Mouse (Mus musculus): ENCODE results near the gene Ccdc78.

Gene Ccdc78

GRCm38 (mm10) chr17:25817662-25818061, 31.3 kb downstream of the Ccdc78 start:
- DNase-seq: no peak

- DNase-seq: no peak
Measured at GRCm38 (mm10) chr17:25818851-25819780, 32.7 kb downstream of the Ccdc78 start.

GRCm38 (mm10) chr17:25823452-25823851, 37.1 kb downstream of the Ccdc78 start, which contains the start of gene Wdr24:
TSS of gene Wdr24 (plus strand) at chr17:25823627.
- peak in 1 of 2 experiments; percentile 69 for DNase-seq

GRCm38 (mm10) chr17:25824362-25825142, 38.2 kb downstream of the Ccdc78 start:
- peak in 1 of 2 experiments; percentile 5 for DNase-seq

GRCm38 (mm10) chr17:25825311-25825710, 38.9 kb downstream of the Ccdc78 start:
- no peak for DNase-seq

- peak in 1 of 2 experiments; percentile 4 for DNase-seq
Measured at GRCm38 (mm10) chr17:25825984-25826570, 39.7 kb downstream of the Ccdc78 start.

- DNase-seq: no peak
Measured at GRCm38 (mm10) chr17:25827011-25827410, 40.6 kb downstream of the Ccdc78 start.

- DNase-seq: peak in 1 of 2 experiments; percentile 12
Measured at GRCm38 (mm10) chr17:25827546-25828222, 41.3 kb downstream of the Ccdc78 start.

GRCm38 (mm10) chr17:25828223-25828594, 41.8 kb downstream of the Ccdc78 start:
- DNase-seq: no peak

GRCm38 (mm10) chr17:25828712-25829557, 42.6 kb downstream of the Ccdc78 start, which contains the start of gene Jmjd8:
TSS of gene Jmjd8 (plus strand) at chr17:25828867.
- DNase-seq: peak; percentile 52 to 70

GRCm38 (mm10) chr17:25829558-25830017, 43.2 kb downstream of the Ccdc78 start:
- DNase-seq: peak in 1 of 2 experiments; percentile 22

- peak in 1 of 2 experiments; percentile 9 for DNase-seq
Measured at GRCm38 (mm10) chr17:25830200-25830753, 43.9 kb downstream of the Ccdc78 start.

- no peak for DNase-seq
Measured at GRCm38 (mm10) chr17:25830806-25831431, 44.5 kb downstream of the Ccdc78 start.

GRCm38 (mm10) chr17:25831451-25832281, 45.3 kb downstream of the Ccdc78 start:
- peak in 1 of 2 experiments; percentile 18 for DNase-seq

- DNase-seq: peak; percentile 97 to 98
Measured at GRCm38 (mm10) chr17:25832436-25833290, 46.3 kb downstream of the Ccdc78 start.

GRCm38 (mm10) chr17:25833291-25833663, 46.9 kb downstream of the Ccdc78 start, which contains the start of gene Stub1:
TSS of gene Stub1 (minus strand) at chr17:25833404.
- DNase-seq: peak; percentile 63 to 74

- DNase-seq: peak in 1 of 2 experiments; percentile 19
Measured at GRCm38 (mm10) chr17:25833961-25834594, 47.7 kb downstream of the Ccdc78 start.
